Mouse (Mus musculus) adipocyte (in vitro differentiated cells): ENCODE measurements around the gene Gm42742.

Experiments
- DNase-seq: peaks from one replicate; pipeline ENCODE4 v3.0.0-alpha.2; 2016; ENCODE audit warnings: low spot score

Gene Gm42742

DNA sequence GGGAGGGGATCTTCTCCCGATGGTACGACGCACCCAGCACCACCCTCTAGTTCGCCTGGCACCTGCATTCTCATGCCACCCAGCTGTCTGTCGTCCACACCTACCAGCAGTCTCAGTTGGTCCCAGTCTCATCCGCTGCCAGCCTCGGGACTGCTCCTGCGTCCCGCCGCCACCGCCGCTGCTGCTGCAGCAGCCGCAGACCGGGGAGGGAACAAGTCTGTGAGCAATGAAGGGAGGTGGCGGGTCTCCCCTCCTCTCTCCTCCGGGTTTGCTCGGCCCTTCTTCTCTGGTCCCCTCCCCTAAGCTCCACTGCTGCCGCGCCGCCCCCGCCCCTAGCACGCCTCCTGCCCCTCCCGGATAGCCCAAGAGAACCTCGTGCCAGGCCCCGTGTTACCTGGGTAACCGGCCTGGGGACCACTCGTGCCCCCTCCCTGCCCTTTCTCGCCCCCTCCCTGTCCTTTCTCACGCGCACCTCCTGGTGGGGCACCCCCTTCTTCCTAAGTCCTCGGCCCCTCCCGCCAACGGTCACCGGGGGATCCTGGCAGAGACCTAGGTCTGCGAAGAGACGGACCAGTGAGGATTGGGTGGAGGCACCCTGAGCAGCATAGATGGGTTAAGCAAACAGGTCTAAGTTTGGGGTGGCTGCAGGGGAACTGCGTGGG is at the start of gene Gm42742, which contains the start of gene Prrt2:
TSS of gene Gm42742 (minus strand) at position 197 of the 662 bp plus-strand sequence.
TSS of gene Prrt2 (minus strand) at position 311 of the 662 bp plus-strand sequence.
- DNase-seq: no peak

DNA sequence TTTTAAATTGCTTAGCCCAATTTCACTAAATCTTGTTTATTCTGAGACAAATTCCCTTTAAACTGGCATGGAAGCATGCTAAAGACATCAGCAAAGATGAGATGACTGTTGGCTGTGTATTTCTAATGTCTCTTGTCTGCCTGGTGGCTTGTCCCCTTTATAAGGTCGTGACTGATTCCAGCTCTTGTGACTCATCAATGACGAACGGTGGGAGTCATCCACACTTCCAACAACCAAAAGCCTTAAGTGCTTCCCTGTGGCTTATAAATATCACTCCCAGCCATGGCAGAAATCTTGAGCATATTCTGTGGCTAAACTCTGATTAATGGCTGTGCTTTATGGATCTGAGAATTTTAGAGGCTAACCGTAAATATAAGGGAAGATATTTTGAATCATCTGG is 45.4 kb upstream of the Gm42742 start:
- DNase-seq: no peak

DNA sequence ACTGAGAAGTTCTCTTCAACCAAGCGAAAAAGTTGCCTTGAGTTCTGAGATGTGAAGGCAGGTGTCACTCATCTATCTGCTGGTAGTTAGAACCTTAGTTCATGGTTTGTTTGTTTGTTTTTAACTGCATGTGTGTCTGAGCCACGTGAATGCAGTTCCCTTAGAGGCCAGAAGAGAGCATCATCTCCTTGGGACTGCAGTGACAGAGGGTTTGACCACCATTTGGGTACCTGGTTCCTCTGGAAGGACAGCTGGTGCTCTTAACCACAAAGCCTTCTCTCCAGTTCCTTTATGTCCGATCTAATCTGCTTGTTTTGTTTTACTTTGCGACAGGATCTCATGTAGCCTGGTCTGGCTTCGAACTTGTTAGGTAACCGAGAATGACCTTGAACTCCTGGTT is 44.6 kb upstream of the Gm42742 start:
- DNase-seq: no peak

DNA sequence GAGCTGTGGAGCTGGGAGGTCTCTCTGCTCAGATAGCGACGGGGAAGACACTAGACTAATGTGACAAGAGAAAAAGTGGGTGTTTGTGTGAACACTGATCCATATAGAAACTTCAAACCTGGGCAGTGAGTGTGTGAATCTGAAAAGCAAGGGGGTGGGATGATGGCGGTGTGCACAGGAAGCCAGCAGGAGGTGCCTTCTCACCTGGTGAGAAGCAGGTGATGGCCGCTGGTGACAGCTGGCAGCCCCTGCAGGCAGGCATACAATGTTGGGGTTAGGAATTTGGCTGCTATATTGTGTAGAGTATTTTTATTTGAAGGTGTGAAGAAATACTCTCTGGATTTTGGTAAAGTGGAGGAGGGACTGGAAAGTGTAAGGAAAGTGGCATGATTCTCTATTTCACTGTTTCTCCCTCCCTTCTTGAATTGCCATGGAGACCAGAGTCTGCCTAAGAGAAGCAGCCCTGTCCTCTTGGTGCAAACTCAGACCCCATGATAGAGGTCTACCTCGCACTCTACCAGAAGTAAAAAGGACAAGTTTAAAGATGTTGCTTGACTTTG is 34.2 kb upstream of the Gm42742 start:
- DNase-seq: no peak

GRCm38 (mm10) chr7:127041851-127042672 is 21.2 kb upstream of the Gm42742 start, which contains the start of gene Kif22:
Gene Kif22 (minus strand): TSS chr7:127042471.
- DNase-seq: peak; percentile 88

DNA sequence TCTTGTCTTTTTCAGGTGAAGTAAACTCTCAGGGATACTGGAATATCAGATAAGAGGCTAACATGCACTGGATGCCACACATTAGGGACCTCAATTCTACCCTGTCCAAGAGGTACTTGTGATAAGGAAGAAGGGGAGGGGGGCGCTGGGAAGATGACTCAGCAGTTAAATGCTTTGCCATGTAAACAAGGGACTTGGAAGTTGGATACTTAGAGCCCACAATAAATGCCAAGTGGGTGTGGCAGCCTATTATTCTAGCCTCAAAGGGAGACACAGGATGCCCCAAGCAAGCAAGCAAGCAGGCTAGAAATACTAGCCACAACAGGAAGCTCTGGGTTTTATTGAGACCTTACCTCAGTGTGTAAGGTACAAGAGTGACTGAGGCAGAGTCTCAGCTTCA is 10.3 kb upstream of the Gm42742 start:
- no peak for DNase-seq

DNA sequence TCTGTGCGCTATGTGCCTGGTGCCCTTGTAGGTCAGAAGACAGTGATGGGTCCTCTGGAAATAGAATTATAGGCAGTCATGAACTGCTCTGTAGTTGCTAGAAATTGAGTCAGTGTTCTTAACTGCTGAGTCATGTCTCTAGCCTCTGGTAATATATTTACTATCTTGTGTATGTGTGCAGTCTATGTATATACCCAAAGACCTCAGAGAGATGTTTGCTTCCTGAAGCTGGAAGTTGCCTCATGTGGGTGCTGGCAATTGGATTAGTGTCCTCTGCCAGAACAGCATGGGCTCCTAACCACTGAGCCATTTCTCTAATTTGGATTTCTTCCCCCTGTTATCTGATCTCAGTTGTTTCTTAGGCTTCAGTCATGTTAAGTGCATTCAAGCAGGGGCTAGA is 9.3 kb upstream of the Gm42742 start:
- DNase-seq: no peak

GRCm38 (mm10) chr7:127027885-127028284 is 7.0 kb upstream of the Gm42742 start:
- DNase-seq: no peak

DNA sequence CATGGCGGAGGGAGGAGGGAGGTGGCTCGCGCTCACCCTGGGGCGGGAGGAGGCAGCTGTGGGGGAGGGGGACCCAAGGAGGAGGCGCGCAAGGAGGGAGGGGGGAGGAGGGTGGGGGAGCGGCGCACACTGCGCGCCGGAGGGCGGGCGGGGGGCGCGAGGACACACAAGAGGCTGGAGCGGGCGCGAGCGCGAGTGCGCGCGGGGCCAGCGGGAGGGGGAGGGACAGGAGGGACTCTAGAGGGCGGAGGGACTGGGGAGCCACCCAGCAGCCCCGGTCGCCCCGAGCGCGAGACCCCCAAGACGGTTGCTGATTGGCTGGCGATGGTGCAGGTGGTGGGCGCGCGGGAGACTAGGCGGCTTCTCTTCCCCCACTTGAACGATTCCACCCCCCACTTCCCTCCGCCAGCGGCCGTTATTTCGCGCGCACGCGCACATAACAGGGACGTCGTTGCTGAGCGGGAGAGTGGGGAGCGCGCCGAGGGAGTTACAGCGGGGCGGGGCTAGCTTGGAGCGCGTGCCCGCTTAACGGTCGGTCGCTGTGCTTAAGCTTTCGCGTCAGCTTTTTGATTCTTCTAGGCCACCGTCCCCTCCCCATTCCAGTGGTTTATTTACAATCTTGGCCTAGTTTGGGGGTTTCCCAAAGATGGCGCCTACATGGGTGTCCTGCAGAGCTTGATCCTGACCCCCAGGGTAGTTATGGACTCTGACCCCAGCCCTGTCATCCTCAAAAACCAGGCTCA is 6.3 kb upstream of the Gm42742 start, which contains the start of gene Maz:
TSS of gene Maz (minus strand) at position 54 of the 743 bp plus-strand sequence.
- DNase-seq: peak; percentile 94

DNA sequence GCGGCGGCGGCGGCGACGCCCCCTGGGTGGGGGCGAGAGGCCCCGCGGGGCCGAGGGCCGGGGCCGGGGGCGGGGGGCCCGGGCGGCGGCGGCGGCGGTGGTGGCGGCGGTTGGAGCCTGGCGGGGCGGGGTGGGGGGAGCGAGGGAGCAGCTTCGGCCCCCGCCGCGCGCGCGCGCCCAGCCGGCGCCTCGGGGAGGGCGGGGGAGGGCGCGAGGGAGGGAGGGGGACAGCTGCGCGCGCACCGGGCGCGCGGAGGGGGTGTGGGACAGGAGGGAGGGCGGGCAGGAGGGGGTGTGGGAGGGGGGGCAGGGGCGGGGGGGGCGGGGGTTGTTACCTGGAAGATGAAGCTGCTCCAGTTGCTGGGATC is 5.7 kb upstream of the Gm42742 start:
- DNase-seq: no peak

- no peak for DNase-seq
Observed at GRCm38 (mm10) chr7:127026161-127026600, 5.3 kb upstream of the Gm42742 start.

- DNase-seq: no peak
Observed at GRCm38 (mm10) chr7:127025556-127026160, 4.8 kb upstream of the Gm42742 start.

- DNase-seq: peak; percentile 75
Observed at GRCm38 (mm10) chr7:127024755-127025555, 4.1 kb upstream of the Gm42742 start.

- no peak for DNase-seq
Observed at GRCm38 (mm10) chr7:127023896-127024690, 3.2 kb upstream of the Gm42742 start.

- DNase-seq: no peak
Observed at GRCm38 (mm10) chr7:127023272-127023691, 2.4 kb upstream of the Gm42742 start.

GRCm38 (mm10) chr7:127022528-127023271 is 1.8 kb upstream of the Gm42742 start:
- no peak for DNase-seq

DNA sequence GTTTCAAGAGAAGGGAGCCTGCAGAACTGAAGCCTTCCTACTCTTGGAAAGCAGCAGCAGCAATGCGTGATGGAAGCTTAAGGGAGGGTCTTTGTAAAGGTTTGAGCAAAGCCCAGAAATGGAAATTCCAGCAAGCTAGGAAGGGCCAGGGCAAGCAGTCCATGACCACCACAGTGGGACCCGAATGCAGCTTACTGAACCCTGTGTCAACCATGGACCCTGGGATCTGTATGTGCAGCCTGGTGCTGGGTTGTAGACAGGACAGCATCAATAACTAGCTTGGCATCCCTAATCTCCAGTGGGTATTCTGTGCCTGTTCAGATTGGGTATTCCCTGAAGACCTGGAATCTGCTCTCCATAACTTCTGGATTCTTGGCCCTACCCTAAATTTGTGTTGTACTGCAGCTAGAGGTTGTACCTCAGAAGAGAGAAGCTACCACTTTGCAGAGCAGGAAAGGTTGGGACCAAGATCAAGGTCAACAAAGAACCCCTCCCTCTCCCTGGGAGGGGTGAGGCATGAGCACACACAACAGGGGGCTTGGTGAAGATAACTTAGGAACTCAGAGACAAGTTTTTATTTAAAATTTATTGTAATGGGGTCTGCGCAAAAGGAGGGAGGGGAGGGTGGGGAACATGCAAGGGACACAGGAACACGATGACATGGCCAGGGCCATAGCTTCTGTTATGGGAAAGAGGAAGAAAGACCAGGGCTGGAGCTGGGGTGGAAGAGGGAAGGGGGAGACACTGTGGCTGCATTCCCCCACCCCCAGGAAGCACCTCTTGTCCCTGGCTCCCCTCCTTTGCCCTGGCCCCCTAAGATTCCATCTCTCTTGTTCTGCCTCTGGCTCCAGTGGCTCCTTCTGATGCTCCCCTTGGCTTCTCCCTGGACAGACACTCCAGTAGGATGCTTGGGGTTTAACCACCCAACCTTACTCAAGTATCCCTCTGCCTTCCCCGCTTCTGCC is 948 bp upstream of the Gm42742 start:
- DNase-seq: no peak

DNA sequence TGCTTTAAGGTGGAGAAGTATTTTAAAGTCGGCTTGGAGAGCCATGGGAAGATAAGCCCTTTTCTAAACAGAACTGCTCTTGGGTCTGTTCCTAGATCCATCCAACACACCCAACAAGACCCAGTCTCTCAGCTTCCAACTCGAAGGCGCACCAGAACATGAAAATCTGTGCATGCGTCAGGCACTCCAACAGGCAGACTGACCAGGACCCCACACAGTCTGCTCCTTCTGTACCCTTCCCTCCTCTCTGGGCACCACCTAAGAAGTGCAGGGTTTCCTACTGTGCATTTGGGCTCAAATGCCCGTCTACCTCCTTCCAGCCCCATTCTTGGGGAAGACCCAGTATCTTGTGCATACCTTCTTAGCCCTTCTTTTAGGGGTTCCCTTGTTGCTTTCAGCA is 406 bp downstream of the Gm42742 start:
- DNase-seq: no peak
